Mouse (Mus musculus) ES-Bruce4 (cell line): Measurements from ENCODE around the gene Plxna1.

Experiments used
- CTCF ChIP-seq: IDR thresholded peaks from one replicate; pipeline ENCODE4 v1.8.1; 2011; ENCODE audit warnings: low read depth, low read length
- EP300 ChIP-seq: IDR thresholded peaks from 2 replicates; pipeline ENCODE4 v1.6.1; 2011; ENCODE audit warnings: low read depth, low read length; ENCODE audit not compliant: insufficient read depth

DNA sequence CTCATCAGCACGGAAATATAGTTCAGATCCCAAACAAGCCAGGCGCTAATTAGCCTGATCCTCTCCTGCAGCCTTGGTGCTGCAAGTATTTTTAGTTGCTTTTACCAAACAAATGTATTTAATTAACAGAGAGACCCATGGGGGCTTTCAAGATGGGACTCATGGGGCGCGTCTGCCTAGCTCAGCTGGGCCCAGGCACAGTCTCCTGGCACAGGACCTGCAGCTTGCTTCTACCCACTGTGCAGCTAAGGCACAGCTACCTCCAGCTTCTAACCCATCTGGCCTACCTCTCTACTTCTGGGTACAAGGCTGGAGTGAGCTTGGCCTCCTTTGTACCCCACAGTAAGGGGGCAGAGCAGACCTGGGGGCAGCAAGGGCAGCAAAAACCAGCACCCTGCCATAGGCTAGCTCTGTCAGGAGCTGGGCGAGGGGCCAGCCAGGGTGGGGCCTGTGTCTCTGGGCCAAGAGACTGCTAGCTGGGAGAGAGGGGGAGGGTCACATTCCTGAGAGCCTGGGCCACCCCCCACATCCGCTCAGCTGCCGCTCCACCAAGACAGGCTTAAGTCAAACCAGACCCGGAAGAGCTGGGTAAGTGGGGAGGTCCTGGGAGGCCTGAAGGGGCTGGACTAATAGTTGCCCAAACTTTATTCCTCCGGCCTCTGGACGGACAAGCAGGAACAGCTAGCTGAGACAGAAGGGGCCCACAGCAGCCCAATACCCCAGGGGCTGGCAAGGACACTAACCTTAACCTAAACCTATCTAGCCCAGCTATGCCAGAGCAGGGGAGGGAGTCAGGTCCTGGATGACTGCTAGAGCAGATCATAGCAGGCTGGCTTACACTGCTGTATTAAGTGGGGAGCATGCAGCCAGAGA is 17.6 kb downstream of the Plxna1 start:
- 0 out of 2 replicates have a peak, but pooled peaks have one; percentile 9 for TF ChIP-seq EP300
- no peak for TF ChIP-seq CTCF
